Mouse (Mus musculus) embryo, embryonic 10.5 days (tissue): Measurements from ENCODE around the gene Pde3b.
"Not testable (repeated sequence)": the region's sequence is repeated elsewhere in the genome, so short reads cannot be mapped to it uniquely, and the experiment has no call there.

Experiments
- DNase-seq: peaks from one replicate; pipeline ENCODE4 v3.0.0-alpha.2; 2015; ENCODE audit warnings: low spot score

The Pde3b gene

GRCm38 (mm10) chr7:114479779-114480178, 64.7 kb downstream of the Pde3b start:
- DNase-seq, result no peak

- no peak for DNase-seq
Measured at GRCm38 (mm10) chr7:114480196-114480989, 65.3 kb downstream of the Pde3b start.

GRCm38 (mm10) chr7:114481008-114481407, 65.9 kb downstream of the Pde3b start:
- no peak for DNase-seq

GRCm38 (mm10) chr7:114481429-114481931, 66.4 kb downstream of the Pde3b start:
- no peak for DNase-seq

- no peak for DNase-seq
Measured at GRCm38 (mm10) chr7:114492540-114492939, 77.5 kb downstream of the Pde3b start.

- no peak for DNase-seq
Measured at GRCm38 (mm10) chr7:114494033-114494432, 79.0 kb downstream of the Pde3b start.

GRCm38 (mm10) chr7:114499293-114499692, 84.2 kb downstream of the Pde3b start:
- DNase-seq, result no peak

GRCm38 (mm10) chr7:114508879-114509278, 93.8 kb downstream of the Pde3b start:
- no peak for DNase-seq

GRCm38 (mm10) chr7:114520122-114520521, 105.0 kb downstream of the Pde3b start:
- DNase-seq, result no peak

GRCm38 (mm10) chr7:114526245-114526644, 111.2 kb downstream of the Pde3b start:
- no peak for DNase-seq

GRCm38 (mm10) chr7:114536179-114536578, 121.1 kb downstream of the Pde3b start:
- no peak for DNase-seq

GRCm38 (mm10) chr7:114562531-114563241, 147.6 kb downstream of the Pde3b start, which contains the start of gene Cyp2r1:
TSS of gene Cyp2r1 (minus strand) at chr7:114562972.
- peak; percentile 91 for DNase-seq

GRCm38 (mm10) chr7:114573866-114574265, 158.8 kb downstream of the Pde3b start:
- DNase-seq, result not testable (repeated sequence)

GRCm38 (mm10) chr7:114576931-114577330, 161.8 kb downstream of the Pde3b start:
- no peak for DNase-seq

GRCm38 (mm10) chr7:114577665-114578064, 162.6 kb downstream of the Pde3b start:
- DNase-seq, result no peak

GRCm38 (mm10) chr7:114580426-114580825, 165.3 kb downstream of the Pde3b start:
- peak; percentile 84 for DNase-seq

GRCm38 (mm10) chr7:114581200-114581599, 166.1 kb downstream of the Pde3b start:
- DNase-seq, result no peak

GRCm38 (mm10) chr7:114582441-114582840, 167.4 kb downstream of the Pde3b start:
- no peak for DNase-seq
